Mouse (Mus musculus) urinary bladder, adult 18-20 months (tissue): ENCODE results near the gene Ttll1.
"Not testable (repeated sequence)": the region's sequence is repeated elsewhere in the genome, so short reads cannot be mapped to it uniquely, and the experiment has no call there.

Source experiments
- DNase-seq, 2 experiments: peaks; one replicate each; pipeline ENCODE4 v3.0.0; 2022; ENCODE audit warnings: low spot score in 2 of 2, mixed read lengths in 2 of 2

Ttll1 gene

DNA sequence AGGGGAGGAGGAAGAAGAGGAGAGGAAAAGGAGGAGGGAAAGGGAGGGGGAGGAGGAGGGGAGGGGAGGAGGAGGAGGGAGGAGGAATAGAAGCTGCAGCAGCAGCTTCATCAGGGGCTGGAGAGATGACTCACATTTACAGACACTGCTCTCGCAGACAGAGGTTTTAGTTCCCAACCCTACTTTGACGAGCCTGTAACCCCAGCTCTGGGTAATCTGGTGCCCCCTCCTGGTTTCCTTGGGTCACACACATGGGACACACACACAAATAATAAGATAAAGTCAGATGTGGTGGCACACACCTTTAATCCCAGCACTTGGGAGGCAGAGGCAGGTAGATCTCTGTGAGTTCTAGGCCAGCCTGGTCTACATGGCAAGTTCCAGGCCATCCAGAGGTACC is 27.2 kb downstream of the Ttll1 start:
- no peak for DNase-seq

DNA sequence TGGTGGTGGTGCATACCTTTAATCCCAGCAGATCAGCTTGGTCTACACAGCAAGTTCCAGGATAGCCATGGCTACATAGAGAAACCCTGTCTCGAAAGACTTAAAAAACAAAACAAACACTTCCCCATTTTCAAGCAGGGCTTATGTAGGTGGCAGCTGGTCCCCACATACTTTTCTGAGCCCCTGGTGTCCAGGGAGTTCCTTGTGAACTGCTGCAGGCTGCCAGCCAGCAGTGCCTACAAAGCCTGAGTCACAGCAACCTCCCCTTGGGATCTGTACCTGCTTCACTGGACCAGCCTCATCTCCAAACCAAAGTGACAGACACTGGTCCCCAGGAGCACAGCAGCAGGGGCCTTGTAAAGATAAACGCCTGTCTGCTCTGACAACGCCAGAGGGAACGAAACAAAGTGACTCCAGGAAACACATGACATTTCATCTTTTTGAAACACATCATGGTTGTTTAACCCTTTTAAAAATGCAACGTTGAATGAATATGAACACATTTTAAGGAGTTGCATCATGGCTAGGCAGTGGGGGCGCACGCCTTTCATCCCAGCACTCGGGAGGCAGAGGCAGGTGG is 28.0 kb downstream of the Ttll1 start:
- no peak for DNase-seq

DNA sequence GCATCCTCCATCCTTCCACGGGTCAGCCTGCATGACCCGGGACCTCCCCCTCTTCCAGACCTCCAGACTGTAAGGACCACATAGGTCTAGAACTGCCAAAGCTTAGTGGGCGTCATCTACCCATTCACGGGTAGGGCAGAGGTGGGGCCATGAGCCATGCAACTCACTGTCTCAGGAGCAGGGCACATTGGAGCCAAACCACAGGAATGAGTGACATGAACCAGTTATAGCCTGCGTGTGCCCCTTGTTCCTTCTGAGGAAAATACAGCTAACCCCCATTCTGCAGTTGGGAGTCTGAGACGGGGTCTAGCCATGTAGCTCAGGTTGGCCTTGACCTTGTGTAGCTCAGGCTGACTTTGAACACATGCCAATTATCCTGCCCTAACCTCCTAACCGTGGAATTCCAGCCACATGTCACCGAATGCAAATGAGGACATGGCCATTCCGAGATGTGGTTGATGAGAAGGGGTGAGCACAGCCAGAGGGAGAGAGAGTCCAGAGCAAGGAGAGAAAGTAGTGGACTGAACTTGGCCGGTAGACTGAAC is 29.4 kb downstream of the Ttll1 start:
- DNase-seq = no peak

DNA sequence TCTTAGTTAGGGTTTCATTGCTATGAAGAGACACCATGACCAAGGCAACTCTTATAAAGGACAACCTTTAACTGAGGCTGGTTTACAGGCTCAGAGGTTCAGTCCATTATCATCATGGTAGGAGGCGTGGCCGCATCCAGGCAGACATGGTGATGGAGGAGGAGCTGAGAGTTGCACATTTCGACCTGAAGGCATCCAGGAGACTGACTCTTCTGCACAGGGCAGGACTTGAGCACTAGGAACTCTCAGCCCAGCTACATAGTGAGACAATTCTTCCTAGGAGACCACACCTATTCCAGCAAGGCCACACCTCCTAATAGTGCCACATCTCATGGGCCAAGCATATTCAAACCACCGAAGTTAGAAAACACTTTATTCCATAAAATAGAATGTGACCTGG is 30.9 kb downstream of the Ttll1 start:
- no peak for DNase-seq

DNA sequence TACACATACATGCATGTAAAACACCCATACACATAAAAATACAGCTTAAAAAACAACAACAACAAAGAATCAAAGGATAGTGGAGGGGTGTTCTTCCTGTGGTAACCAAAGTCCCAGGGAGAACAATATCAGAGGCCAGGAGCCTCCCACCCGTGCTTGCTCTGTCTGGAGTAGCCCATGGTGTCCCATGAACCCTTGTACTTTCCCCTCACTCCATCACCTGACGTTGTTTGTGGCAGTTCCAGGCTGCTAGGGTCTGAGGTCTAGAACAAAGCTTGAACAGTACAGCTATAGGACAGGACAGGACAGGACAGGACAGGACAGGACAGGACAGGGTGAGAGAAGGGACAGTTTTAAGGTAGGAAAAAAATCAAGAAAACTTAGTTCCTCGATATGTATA is 32.6 kb downstream of the Ttll1 start:
- no peak for DNase-seq

DNA sequence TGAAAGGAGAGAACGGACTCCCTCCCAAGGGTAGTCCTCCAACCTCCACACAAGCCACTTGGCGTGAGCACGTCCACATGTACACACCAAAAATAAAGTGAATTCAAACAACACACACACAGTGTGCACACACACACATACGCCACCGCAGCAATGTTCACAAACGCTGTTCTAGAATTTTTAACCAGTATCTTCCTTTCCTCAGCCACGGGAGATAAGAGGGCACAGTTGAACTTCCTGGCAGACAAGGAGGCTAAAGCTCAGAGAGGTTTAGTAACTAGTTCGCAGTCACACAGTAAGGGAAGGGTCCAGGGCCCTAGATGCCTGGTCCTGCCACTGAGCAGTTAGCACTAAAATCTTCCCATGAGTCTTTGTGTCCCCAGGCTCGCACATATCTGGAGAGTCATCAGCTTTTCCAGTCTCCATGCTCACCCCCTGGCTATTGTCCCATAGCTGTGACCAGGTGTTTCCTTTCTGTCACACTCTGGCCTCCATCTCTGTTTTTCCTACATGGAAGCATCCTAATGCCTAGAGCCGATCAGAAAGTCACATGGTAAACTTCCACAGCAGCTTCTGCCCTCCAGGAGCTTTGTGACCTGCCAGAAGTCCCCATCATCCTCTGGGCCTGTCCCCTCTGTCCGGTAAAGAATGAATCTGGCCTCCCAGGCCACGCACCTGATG is 34.0 kb downstream of the Ttll1 start:
- DNase-seq = no peak

DNA sequence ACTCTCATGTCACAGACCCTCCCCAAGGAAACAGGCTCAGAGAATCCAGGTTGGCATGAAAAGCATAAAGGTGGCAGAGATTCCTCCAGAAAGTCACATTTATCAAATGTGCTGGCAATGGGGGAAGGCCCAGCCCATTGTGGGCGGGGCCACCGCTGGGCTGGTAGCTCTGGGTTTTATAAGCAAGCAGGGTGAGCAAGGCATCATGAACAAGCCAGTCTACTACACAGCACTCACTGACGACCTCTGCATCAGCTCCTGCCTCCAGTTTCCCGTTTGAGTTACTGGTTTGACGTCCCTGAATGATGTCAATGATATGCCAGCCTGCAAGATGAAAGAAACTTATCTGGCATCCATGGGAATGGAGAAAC is 36.2 kb downstream of the Ttll1 start:
- DNase-seq = no peak

DNA sequence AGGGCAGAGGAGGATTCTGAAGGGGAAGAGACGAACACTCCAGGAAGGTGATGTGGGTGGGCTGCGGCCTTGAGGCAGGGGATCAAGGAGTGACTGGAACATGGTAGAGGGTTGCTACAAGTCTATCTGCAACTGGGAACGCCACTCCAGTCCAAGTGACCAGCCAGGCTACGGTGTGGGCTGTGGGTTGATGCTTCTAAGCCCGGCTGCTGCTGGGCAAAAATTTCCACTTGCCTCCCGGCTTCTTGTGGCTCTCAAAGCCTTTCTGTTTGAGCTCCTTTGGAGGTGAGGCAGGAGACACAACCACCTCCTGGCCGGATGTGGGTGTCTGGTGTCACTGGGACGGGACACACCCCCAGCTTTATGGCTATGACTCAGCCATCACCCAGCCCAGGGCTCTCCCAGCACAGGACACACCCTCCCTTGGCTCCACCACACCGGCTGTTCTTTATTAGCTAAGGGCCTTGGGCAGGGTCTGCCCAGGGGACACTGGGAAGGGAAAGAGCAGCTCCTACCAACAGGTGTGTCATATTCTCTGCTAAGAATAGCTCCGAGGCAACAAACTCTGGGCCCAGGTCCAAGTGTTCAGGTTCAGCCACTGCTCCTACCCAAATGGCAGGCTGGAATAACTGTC is 36.7 kb downstream of the Ttll1 start:
- peak; percentile 48 to 86 for DNase-seq

DNA sequence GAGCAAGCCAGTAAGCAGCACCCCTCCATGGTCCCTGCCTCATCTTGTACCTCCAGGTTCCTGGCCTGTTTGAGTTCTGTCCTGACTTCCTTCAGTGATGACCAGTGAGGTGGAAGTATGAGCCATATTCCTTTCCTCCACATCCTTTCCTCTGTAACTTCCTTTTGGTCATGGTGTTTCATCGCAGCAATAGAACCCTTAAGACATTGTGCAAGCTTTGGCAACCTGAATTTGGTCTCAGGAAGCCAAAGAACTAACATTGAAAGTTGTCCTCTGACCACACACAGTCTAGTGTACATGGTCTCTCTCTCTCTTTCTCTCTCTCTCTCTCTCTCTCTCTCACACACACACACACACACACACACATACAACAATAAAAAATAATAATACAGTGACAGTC is 37.4 kb downstream of the Ttll1 start:
- no peak for DNase-seq

DNA sequence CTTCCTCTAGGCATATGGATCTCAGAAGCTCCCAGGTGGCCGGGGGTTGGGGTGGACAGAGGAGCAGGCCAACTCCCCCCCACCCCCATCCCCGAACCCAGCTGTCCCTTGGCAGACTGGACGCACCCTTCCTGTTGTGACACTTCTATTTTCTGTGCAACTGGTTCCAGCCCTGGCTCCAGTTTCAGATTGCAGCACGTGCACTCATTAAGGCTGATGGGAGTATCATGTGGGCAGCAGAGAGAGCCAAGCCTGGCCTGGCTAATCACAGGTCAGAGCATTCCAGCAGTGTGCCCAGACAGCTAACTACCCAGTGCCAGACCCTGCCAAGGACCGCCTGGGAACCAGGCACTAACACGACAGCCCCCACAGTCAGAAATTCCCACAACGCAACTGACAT is 39.2 kb downstream of the Ttll1 start:
- no peak for DNase-seq

DNA sequence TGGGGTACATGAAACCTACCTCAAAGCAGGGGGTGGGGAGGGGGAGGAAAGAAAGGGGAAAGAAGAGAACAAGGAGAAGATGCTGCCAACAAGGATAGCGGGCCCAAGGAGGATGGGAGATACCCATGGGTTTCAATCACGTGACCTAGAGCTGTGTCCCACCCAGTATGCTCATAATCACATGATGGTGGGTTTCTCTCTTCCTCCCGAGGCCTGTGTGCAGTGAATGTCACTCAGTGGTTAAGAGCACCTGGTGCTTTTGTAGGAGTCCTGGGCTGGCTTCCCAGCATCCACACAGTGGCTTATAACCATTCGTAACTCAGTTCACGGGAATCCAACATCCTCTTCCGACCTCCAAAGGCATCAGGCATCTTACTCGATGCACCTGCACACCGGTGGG is 40.2 kb downstream of the Ttll1 start:
- DNase-seq = no peak

DNA sequence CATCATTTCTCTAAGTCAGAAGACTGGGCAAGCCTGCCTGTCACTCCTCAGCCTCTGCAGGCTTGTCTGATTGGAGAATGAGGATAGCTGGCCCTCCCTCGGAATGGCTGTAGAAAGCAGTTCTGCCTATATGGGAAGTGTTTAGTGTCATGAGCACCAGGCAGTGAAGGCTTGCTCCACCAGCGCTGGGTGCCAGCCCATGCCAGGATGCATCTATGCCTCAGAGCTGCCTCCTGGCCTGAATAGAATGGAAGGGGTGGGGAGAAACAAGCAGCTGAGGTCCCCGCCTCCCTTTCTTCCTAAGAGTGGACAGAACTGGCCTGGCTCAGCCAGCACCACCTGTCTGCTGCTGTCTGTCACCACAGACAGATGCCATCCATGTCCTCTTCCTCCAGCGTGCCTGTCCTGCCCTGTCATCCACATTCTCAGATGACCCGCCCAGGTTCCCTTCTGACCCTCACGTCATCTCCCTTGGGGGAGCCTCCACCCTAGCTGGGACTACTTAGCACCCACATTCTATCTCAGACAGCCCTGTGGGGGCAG is 41.3 kb downstream of the Ttll1 start:
- no peak for DNase-seq

DNA sequence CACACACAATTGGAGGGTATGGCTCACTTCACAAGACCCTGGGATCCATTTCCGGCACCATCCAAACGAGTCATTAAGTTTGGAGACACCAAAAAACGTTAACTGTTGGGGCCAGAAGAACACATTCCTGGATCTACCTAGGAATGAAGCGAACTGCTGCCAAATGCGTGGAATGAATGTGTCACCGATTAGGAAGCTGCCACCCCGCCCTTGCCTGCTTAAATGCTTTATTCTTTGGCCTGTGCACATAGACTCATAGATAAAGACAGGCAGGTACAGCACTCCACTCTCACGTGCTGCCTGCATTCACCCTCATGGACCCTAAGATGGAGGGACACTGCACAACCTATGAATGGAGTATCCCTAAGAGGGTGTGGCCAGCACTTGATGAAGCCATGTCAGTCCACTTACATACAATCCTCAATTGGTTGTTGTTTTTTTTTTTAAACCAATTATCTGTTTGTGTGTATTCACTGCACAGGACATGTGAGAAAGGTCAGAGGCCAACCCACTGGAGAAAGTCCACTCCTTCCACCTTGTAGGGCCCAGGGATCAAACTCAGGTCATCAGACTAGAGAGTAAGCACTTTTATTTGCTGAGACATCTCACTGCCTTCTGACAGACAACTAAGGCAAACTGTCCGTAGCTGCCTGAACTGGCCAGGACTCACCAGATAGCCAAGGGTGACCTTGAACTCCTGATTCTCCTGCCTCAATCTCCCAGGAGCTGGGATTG is 43.3 kb downstream of the Ttll1 start:
- DNase-seq = no peak

DNA sequence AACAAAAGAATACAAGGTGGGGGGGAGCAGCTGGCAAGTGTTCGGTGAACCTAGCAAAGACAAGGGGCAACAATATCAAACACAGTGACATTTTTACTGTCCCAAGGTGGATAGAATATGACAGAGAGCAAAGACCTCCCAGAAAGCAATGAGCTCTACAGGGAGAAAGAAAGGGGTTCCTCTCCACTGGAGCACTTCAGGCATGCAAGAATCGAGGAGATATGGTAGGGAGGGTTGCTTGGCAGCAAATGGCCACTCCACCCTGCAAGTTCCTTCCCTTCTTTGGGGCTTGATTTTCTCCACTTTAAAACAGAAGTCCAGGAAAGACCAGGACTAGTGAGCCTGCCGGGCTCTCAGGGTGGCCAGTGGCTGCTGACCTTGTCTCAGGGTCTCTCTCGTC is 44.4 kb downstream of the Ttll1 start:
- no peak for DNase-seq

DNA sequence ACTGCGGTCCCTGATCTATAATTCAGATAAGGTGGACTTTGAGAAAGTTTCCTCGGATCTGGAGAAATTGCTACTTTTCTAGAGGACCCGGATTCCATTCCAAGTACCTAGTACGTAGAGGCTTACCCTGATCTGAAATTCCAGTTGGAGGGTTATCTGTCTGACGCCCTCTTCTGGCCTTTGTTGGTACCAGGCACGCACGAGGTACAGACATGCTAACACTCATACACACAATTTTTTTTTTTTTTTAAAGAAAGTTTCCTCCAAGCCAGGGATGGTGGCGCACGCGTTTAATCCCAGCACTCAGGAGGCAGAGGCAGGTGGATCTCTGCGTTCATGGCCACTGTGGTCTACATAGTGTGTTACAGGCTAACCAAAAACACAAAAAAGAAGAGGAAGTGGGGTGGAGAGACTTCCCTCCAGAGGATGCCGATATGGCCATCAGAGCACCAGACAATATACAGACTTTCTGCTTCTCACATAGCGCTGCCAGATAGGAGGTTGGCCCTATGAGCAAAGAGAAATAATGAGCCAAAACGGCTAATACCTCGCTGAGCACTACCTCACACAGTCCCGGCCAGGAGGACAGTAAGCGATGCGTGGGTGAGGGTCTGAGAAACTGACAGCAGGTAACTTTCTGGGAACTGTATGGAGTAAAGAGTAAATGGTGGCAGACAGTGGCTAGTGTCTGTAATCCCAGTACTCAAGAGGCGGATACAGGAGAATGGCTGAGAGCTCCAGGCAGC is 45.6 kb downstream of the Ttll1 start:
- DNase-seq = no peak

DNA sequence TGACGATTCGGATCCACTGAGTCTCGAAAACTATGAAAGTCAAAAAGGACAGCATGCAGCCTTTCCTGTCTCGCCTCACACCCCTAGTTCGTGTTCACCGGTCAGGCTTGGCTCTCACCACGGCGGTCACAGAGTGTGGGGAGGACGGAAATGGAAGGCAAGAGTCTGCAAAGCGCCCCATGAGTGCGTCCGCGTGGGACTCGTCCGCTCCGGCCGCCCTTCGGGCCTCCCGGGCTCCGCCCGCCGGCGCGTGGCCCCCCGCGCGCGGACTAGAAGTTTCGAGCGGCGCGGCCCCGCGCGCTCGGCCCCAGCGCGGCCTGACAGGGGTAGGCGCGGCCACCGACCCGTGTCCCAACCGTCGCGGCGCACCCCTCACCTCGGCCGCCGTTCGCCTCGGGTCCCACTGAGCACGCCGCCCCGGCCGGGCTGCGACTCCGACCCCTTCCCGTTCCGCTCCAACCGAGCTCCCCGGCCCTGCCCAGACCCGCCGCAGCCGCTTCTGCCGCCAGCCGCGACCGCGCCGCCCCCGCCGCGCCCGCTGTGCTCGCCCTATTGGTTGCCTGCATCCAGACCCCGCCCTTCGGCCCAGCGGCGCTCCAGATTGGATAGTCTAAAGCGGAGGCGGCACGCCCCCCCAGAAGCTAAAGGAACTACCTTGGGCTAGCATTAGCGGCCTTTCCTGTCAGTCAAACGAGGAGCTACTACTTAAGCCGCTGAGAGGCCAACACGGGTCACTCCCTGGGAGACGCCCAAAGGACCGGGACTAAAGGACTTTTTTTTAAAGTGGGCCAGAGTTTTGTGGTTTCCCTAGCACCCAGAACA is 46.4 kb downstream of the Ttll1 start, which contains the start of gene Pacsin2:
Pacsin2 (minus strand) TSS at position 524 of the 822 bp plus-strand sequence.
- DNase-seq = peak; percentile 92 to 99

DNA sequence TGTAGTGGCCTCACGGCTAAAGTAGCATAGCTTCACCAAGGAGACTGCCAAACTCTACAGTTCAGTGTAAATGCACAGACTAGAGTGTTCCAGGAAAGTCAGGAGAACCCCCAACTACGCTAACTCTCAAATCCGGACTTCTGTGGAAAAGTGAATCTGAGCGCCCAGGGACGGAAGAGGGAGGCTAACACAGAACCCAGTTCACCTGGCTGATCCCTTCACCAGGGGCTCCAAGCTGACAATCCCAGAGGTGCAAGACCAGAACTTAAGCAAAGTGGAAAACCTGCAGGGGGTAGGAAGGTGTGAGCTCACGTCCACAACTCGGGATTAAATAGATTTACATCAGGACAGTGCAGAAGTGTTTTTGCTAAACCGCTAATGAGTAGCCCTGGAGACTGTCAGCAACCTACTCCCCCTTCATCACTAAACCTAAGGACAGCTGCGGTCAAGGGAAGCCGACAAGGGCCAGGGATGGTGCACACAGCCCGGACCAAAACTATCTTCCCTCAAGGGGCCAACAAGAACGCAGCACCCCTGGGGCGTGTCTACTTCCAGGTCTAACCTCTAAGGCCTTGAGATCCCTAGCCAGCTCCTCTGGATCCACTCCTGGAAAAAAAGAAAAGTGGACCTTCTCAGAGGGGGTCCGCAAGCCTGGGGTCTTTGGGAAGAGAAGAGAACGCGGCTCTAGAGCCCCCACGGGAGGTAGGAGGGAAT is 47.2 kb downstream of the Ttll1 start:
- DNase-seq = no peak

DNA sequence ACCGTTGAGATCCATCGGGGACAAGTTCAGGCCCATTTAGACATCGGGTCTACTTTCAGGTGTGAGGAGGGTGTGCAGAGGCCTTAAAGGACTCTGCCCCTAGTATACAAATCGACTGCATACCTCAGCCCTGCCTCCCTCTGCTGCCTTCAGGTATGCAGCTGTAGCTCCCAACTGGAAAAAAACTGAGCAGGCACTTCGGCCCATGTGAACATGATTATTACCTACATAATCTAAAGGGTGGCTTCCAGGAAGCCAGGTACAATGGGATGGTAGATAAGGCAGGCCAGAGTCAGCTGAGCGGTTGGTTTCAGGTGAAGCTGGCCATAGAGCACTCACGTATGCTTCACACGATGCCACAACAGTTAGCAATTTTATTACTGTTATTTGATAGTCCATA is 48.3 kb downstream of the Ttll1 start:
- not testable (repeated sequence) for DNase-seq

DNA sequence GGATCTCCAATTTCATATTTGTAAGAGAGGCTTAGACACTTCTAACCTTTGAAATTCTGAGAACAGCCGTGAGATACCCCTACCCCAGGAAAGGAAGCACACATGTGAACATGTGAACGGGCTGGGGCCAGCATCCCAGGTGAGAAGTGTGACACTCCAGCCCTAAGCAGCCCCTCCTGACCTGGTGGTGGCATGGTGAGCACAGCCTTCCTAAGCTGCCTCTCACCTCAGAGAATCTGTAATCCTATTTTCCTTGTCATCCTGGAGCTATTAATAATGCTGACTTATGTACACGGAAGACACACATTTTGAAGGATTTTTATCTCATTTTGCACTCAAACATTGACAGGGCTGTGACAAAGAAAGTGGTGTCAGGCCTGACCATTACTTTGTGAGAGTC is 49.8 kb downstream of the Ttll1 start:
- DNase-seq = no peak

DNA sequence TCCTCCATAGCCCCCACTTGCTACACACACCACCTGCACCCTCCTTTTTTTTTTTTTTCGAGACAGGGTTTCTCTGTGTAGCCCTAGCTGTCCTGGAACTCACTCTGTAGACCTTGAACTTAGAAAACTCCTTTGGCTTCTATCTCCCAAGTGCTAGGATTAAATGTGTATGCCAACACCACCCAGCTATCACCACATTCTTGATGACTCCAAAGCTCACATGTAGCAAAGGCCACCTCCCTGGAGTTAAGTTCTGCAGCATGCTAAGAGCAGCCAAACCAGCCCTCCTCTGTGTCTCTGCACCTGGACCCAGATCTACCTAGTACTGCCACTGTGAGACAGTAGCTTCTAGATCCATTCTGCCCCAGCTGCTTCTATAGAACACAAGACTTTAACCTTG is 53.2 kb downstream of the Ttll1 start:
- no peak for DNase-seq
